Mouse (Mus musculus): ENCODE measurements around the gene Primpol. TPM values are rescaled to one million over a fixed set of nuclear protein-coding genes. Genes with fewer than 3 reads are reported as not detected.
A peak's percentile ranks its signal among the peaks of the same experiment; 100 is the strongest.

Primpol gene
- 13.8 and 15.0 TPM in 2 replicates for polyA plus RNA-seq (2015; fragmentation: Nextera tagmentation; extraction: Ambion mirVana)

- Histone ChIP-seq H3K27me3 (replicated peaks) (no peaks in the 10 kb centered on the region), H3K36me3 (no peaks in the 10 kb centered on the region), H3K4me2 (peak within 1 kb of the TSS; percentile 65), H3K27ac (peak within 1 kb of the TSS; percentile 91), H3K4me1 (peaks cover 8% of the 10 kb centered on the region; the same call in 1 of the 2 replicates), H3K9me3 (no peaks in the 10 kb centered on the region), H3K9ac (peak within 1 kb of the TSS; percentile 81), H3K4me3 (replicated peaks) (peak within 1 kb of the TSS; percentile 84)
- WGBS: under 1% methylated on average over 53 of the region's 54 CpGs
- ATAC-seq (ENCODE audit: insufficient read depth, low FRiP score, low read depth): peak; percentile 96
Measured at GRCm38 (mm10) chr8:46616879-46617689, at the start of gene Primpol, which contains the start of gene Casp3. Gene Primpol (minus strand): TSS chr8:46617212. Gene Casp3 (plus strand): TSS chr8:46617291.

- ATAC-seq (ENCODE audit: insufficient read depth, low FRiP score, low read depth): no peak
- Histone ChIP-seq H3K4me1 (no peaks in the 10 kb centered on the region), H3K27ac (no peak overlapping the region), H3K9me3 (no peaks in the 10 kb centered on the region), H3K4me3 (replicated peaks) (no peak overlapping the region), H3K36me3 (no peaks in the 10 kb centered on the region), H3K4me2 (no peak overlapping the region), H3K9ac (no peak overlapping the region), H3K27me3 (replicated peaks) (no peaks in the 10 kb centered on the region)
- WGBS: 66% methylated on average over 2 of the region's 2 CpGs
Measured at GRCm38 (mm10) chr8:46655919-46656318, 38.9 kb upstream of the Primpol start.

GRCm38 (mm10) chr8:46651872-46652271, 34.9 kb upstream of the Primpol start:
- no peak overlapping the region for H3K4me2 ChIP-seq
- no peak overlapping the region for H3K27ac ChIP-seq
- H3K36me3 ChIP-seq: no peaks in the 10 kb centered on the region
- WGBS: 63% methylated on average over 9 of the region's 9 CpGs
- H3K9ac ChIP-seq: no peak overlapping the region
- no peaks in the 10 kb centered on the region for H3K9me3 ChIP-seq
- no peak for ATAC-seq (ENCODE audit: insufficient read depth, low FRiP score, low read depth)
- no peaks in the 10 kb centered on the region for H3K4me1 ChIP-seq
- no peaks in the 10 kb centered on the region for H3K27me3 ChIP-seq (replicated peaks)
- no peak overlapping the region for H3K4me3 ChIP-seq (replicated peaks)

GRCm38 (mm10) chr8:46648421-46648820, 31.4 kb upstream of the Primpol start:
- 80% methylated on average over 4 of the region's 4 CpGs for WGBS
- Histone ChIP-seq H3K9ac (no peak overlapping the region), H3K4me2 (no peak overlapping the region), H3K4me1 (no peaks in the 10 kb centered on the region), H3K4me3 (replicated peaks) (no peak overlapping the region), H3K27ac (no peak overlapping the region), H3K36me3 (no peaks in the 10 kb centered on the region), H3K27me3 (replicated peaks) (no peaks in the 10 kb centered on the region), H3K9me3 (no peaks in the 10 kb centered on the region)
- no peak for ATAC-seq (ENCODE audit: insufficient read depth, low FRiP score, low read depth)

- H3K4me2 ChIP-seq: no peak overlapping the region
- no peaks in the 10 kb centered on the region for H3K27me3 ChIP-seq (replicated peaks)
- no peaks in the 10 kb centered on the region for H3K9me3 ChIP-seq
- no peak overlapping the region for H3K9ac ChIP-seq
- H3K4me1 ChIP-seq: no peaks in the 10 kb centered on the region
- 80% methylated on average over 5 of the region's 5 CpGs for WGBS
- peaks cover 8% of the 10 kb centered on the region; the same call in 1 of the 2 replicates for H3K36me3 ChIP-seq
- no peak overlapping the region for H3K27ac ChIP-seq
- H3K4me3 ChIP-seq (replicated peaks): no peak overlapping the region
- ATAC-seq (ENCODE audit: insufficient read depth, low FRiP score, low read depth): no peak
Measured at GRCm38 (mm10) chr8:46641272-46641671, 24.3 kb upstream of the Primpol start.

- Histone ChIP-seq H3K4me1 (no peaks in the 10 kb centered on the region), H3K4me2 (no peak overlapping the region), H3K9me3 (no peaks in the 10 kb centered on the region), H3K4me3 (replicated peaks) (no peak overlapping the region), H3K36me3 (peaks cover 16% of the 10 kb centered on the region), H3K27ac (no peak overlapping the region), H3K9ac (no peak overlapping the region), H3K27me3 (replicated peaks) (no peaks in the 10 kb centered on the region)
- ATAC-seq (ENCODE audit: insufficient read depth, low FRiP score, low read depth): no peak
- 66% methylated on average over 5 of the region's 5 CpGs for WGBS
Measured at GRCm38 (mm10) chr8:46639852-46640251, 22.8 kb upstream of the Primpol start.

- Histone ChIP-seq H3K4me3 (replicated peaks) (no peak overlapping the region), H3K27me3 (replicated peaks) (no peaks in the 10 kb centered on the region), H3K9ac (no peak overlapping the region), H3K4me1 (no peaks in the 10 kb centered on the region), H3K36me3 (peaks cover 20% of the 10 kb centered on the region), H3K27ac (peak overlapping the region; percentile 17; the same call in 1 of the 2 replicates), H3K9me3 (no peaks in the 10 kb centered on the region), H3K4me2 (no peak overlapping the region)
- ATAC-seq (ENCODE audit: insufficient read depth, low FRiP score, low read depth): peak; percentile 56; the same call in 1 of the 2 replicates
- 26% methylated on average over 6 of the region's 6 CpGs for WGBS
Measured at GRCm38 (mm10) chr8:46639010-46639571, 22.1 kb upstream of the Primpol start.

- ATAC-seq (ENCODE audit: insufficient read depth, low FRiP score, low read depth): no peak
- WGBS: 90% methylated on average over 4 of the region's 4 CpGs
- Histone ChIP-seq H3K4me3 (replicated peaks) (no peak overlapping the region), H3K27ac (no peak overlapping the region), H3K9me3 (no peaks in the 10 kb centered on the region), H3K9ac (no peak overlapping the region), H3K4me1 (0 out of 2 replicates have a peak, but pooled peaks cover 3% of the 10 kb centered on the region), H3K4me2 (no peak overlapping the region), H3K27me3 (replicated peaks) (no peaks in the 10 kb centered on the region), H3K36me3 (peaks cover 25% of the 10 kb centered on the region)
Measured at GRCm38 (mm10) chr8:46630932-46631331, 13.9 kb upstream of the Primpol start.

- Histone ChIP-seq H3K4me3 (replicated peaks) (no peak overlapping the region), H3K9ac (no peak overlapping the region), H3K4me2 (no peak overlapping the region), H3K27ac (no peak overlapping the region), H3K9me3 (no peaks in the 10 kb centered on the region), H3K36me3 (peaks cover 23% of the 10 kb centered on the region), H3K27me3 (replicated peaks) (no peaks in the 10 kb centered on the region), H3K4me1 (0 out of 2 replicates have a peak, but pooled peaks cover 3% of the 10 kb centered on the region)
- no peak for ATAC-seq (ENCODE audit: insufficient read depth, low FRiP score, low read depth)
- WGBS: 95% methylated on average over 3 of the region's 3 CpGs
Measured at GRCm38 (mm10) chr8:46630422-46630821, 13.4 kb upstream of the Primpol start.

GRCm38 (mm10) chr8:46628645-46629044, 11.6 kb upstream of the Primpol start:
- ATAC-seq (ENCODE audit: insufficient read depth, low FRiP score, low read depth): no peak
- H3K27me3 ChIP-seq (replicated peaks): no peaks in the 10 kb centered on the region
- WGBS: 91% methylated on average over 1 of the region's 1 CpGs

GRCm38 (mm10) chr8:46627881-46628280, 10.9 kb upstream of the Primpol start:
- Histone ChIP-seq H3K9me3 (no peaks in the 10 kb centered on the region), H3K27me3 (replicated peaks) (no peaks in the 10 kb centered on the region), H3K4me1 (0 out of 2 replicates have a peak, but pooled peaks cover 3% of the 10 kb centered on the region), H3K27ac (no peak overlapping the region), H3K36me3 (peaks cover 10% of the 10 kb centered on the region), H3K4me2 (no peak overlapping the region), H3K9ac (no peak overlapping the region), H3K4me3 (replicated peaks) (no peak overlapping the region)
- no peak for ATAC-seq (ENCODE audit: insufficient read depth, low FRiP score, low read depth)
- 77% methylated on average over 7 of the region's 7 CpGs for WGBS

More at GRCm38 (mm10) chr8:46628645-46629044, 11.6 kb upstream of the Primpol start:
- Histone ChIP-seq H3K9ac (no peak overlapping the region), H3K27ac (no peak overlapping the region), H3K9me3 (no peaks in the 10 kb centered on the region), H3K36me3 (peaks cover 11% of the 10 kb centered on the region), H3K4me1 (0 out of 2 replicates have a peak, but pooled peaks cover 3% of the 10 kb centered on the region), H3K4me2 (no peak overlapping the region), H3K4me3 (replicated peaks) (no peak overlapping the region)

- Histone ChIP-seq H3K9ac (no peak overlapping the region), H3K9me3 (no peaks in the 10 kb centered on the region), H3K27ac (no peak overlapping the region), H3K4me3 (replicated peaks) (no peak overlapping the region), H3K36me3 (peaks cover 6% of the 10 kb centered on the region; the same call in 1 of the 2 replicates), H3K27me3 (replicated peaks) (no peaks in the 10 kb centered on the region), H3K4me1 (0 out of 2 replicates have a peak, but pooled peaks cover 3% of the 10 kb centered on the region), H3K4me2 (no peak overlapping the region)
- ATAC-seq (ENCODE audit: insufficient read depth, low FRiP score, low read depth): no peak
- 94% methylated on average over 5 of the region's 5 CpGs for WGBS
Measured at GRCm38 (mm10) chr8:46626642-46627041, 9.6 kb upstream of the Primpol start.

Measured in stomach, embryonic 15.5 days (tissue).